Mouse (Mus musculus) adrenal gland, adult 2 months (tissue): ENCODE measurements around the gene Sdk1. TPM values are rescaled to one million over a fixed set of nuclear protein-coding genes. Genes with fewer than 3 reads are reported as not detected.
"Not testable (repeated sequence)": the region's sequence is repeated elsewhere in the genome, so short reads cannot be mapped to it uniquely, and the experiment has no call there.

Experiments used
- DNase-seq: peaks from one replicate; pipeline ENCODE4 v3.0.0; 2021
- polyA plus RNA-seq: library from polyadenylated mRNA; depleted of rRNA; stranded (reverse); fragments of >200 nt; gene quantifications from 2 replicates; pipeline ENCODE4 v1.2.3, GENCODE M21; 2012
- total RNA-seq, 2 experiments: library from RNA; stranded (reverse); gene quantifications; 2 replicates each; pipeline ENCODE4 v1.2.3; 2021

Sdk1 gene
- total and polyA plus RNA-seq, 3 experiments = 7.1 to 14.0 (median 13.6) TPM

GRCm38 (mm10) chr5:141637054-141637453 is 395.8 kb downstream of the Sdk1 start:
- not testable (repeated sequence) for DNase-seq

GRCm38 (mm10) chr5:141645671-141646070 is 404.4 kb downstream of the Sdk1 start:
- no peak for DNase-seq

- DNase-seq = no peak
Measured at GRCm38 (mm10) chr5:141646621-141647020, 405.3 kb downstream of the Sdk1 start.

- DNase-seq = no peak
Measured at GRCm38 (mm10) chr5:141649831-141650375, 408.6 kb downstream of the Sdk1 start.

- DNase-seq = no peak
Measured at GRCm38 (mm10) chr5:141651690-141652377, 410.5 kb downstream of the Sdk1 start.

- DNase-seq = peak; percentile 56
Measured at GRCm38 (mm10) chr5:141676371-141676770, 435.1 kb downstream of the Sdk1 start.

- no peak for DNase-seq
Measured at GRCm38 (mm10) chr5:141677034-141677433, 435.7 kb downstream of the Sdk1 start.

GRCm38 (mm10) chr5:141677841-141678240 is 436.6 kb downstream of the Sdk1 start:
- peak; percentile 66 for DNase-seq

GRCm38 (mm10) chr5:141686876-141687420 is 445.7 kb downstream of the Sdk1 start:
- no peak for DNase-seq

GRCm38 (mm10) chr5:141689442-141690105 is 448.3 kb downstream of the Sdk1 start:
- no peak for DNase-seq

- DNase-seq = peak; percentile 76
Measured at GRCm38 (mm10) chr5:141691482-141691975, 450.2 kb downstream of the Sdk1 start.

GRCm38 (mm10) chr5:141693716-141694115 is 452.4 kb downstream of the Sdk1 start:
- DNase-seq = no peak

GRCm38 (mm10) chr5:141694901-141695300 is 453.6 kb downstream of the Sdk1 start:
- no peak for DNase-seq

- no peak for DNase-seq
Measured at GRCm38 (mm10) chr5:141698406-141698805, 457.1 kb downstream of the Sdk1 start.

GRCm38 (mm10) chr5:141720751-141721150 is 479.5 kb downstream of the Sdk1 start:
- DNase-seq = no peak

GRCm38 (mm10) chr5:141727968-141728367 is 486.7 kb downstream of the Sdk1 start:
- DNase-seq = peak; percentile 11

- DNase-seq = no peak
Measured at GRCm38 (mm10) chr5:141730006-141730405, 488.7 kb downstream of the Sdk1 start.

GRCm38 (mm10) chr5:141738725-141739124 is 497.4 kb downstream of the Sdk1 start:
- DNase-seq = no peak

- DNase-seq = no peak
Measured at GRCm38 (mm10) chr5:141748793-141749192, 507.5 kb downstream of the Sdk1 start.

GRCm38 (mm10) chr5:141754278-141754677 is 513.0 kb downstream of the Sdk1 start:
- DNase-seq = no peak

- no peak for DNase-seq
Measured at GRCm38 (mm10) chr5:141758885-141759284, 517.6 kb downstream of the Sdk1 start.

- no peak for DNase-seq
Measured at GRCm38 (mm10) chr5:141764111-141764510, 522.8 kb downstream of the Sdk1 start.
